Mouse (Mus musculus) G1E (cell line): ENCODE data around the gene Pip5k1b.

ENCODE experiments used
- CTCF ChIP-seq: IDR thresholded peaks from 2 replicates; pipeline ENCODE4 v1.5.1; 2012; ENCODE audit warnings: low read depth, low read length, inconsistent platforms, mixed read lengths
- GATA1 ChIP-seq: IDR thresholded peaks from 2 replicates; pipeline ENCODE4 v1.6.1; 2012; ENCODE audit warnings: borderline replicate concordance, low read length, inconsistent platforms, mixed read lengths
- GATA2 ChIP-seq: IDR thresholded peaks from 2 replicates; pipeline ENCODE4 v1.6.1; 2012; ENCODE audit warnings: low read depth, low read length, inconsistent platforms, borderline replicate concordance
- POLR2AphosphoS5 ChIP-seq: IDR thresholded peaks from 2 replicates; pipeline ENCODE4 v1.6.1; 2012; ENCODE audit warnings: low read depth, low read length, inconsistent platforms; ENCODE audit not compliant: insufficient replicate concordance
- TAL1 ChIP-seq: conservative IDR thresholded peaks from 2 replicates; pipeline ENCODE4 v1.6.1; 2012; ENCODE audit warnings: low read depth, low read length, inconsistent platforms, mixed read lengths

GRCm38 (mm10) chr19:24486433-24487296 is 69.0 kb downstream of the Pip5k1b start:
- no peak for TF ChIP-seq CTCF
- no peak for TF ChIP-seq POLR2AphosphoS5
- no peak for TF ChIP-seq GATA1
- TF ChIP-seq TAL1 = no peak
- no peak for TF ChIP-seq GATA2
